Mouse (Mus musculus): Measurements from ENCODE around the gene Vmn1r215.
"Not testable (repeated sequence)": the region's sequence is repeated elsewhere in the genome, so short reads cannot be mapped to it uniquely, and the experiment has no call there.

The Vmn1r215 gene

DNA sequence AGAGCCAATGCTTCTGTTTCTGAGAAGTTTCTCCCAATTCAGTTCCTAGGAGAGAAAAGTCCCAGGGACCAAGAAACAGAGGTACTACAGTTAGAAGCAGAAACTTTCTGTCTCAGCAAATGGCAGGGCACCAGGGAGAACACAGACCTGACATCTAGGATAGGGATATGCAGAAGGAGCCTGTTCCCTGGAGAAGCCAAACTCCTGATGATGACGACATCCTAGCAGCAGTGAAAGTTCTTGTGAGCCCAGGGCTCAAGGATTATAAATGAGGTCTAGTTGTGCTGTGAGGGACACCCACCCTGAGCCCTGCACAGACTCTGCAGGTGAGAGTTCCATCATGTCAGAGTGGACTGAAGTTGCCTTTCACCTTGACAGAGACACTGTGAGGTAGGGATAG, at the start of gene Vmn1r215:
Gene Vmn1r215, plus strand, starts transcription at position 301 of the 400 bp plus-strand sequence.
- DNase-seq (ENCODE audit: low read depth), result no peak

DNA sequence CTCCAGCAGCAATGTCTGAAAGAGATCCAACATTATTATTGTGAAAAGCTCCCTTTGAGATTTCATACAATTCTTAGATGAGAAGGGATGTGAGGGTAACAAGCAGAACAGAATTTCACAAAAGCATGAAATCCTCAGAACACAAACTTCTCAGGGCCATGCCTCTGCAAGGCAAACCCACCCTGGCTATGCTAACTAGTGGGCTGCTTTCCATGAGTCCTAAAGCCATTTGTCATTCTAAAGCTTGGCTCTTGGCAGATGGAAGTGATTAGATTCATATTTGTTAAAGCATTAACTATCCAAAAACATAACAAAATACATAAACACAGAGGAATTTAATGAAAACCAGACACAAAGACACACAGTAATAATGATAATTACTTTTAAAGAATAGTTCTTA, 49.7 kb upstream of the Vmn1r215 start:
- DNase-seq (ENCODE audit: low read depth), result no peak

DNA sequence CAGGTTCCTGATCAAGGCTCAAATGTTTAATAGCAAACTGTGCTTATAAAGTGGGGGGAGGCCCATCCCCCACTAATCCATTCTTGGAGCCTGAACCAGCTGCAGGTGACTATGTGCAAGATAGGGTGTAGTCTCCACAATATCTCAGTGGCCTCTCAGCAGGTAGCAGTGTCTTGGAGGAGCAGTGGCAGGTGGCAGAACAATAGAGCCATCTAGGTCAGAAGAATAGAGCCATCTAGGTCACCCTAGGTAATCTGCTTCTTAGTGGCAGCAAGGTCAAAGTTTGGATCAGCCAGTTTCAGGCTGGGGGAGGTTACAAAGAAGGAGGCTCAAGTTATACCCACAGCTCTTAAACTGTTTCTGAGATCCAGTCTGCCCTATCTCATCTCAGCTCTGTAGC, 43.0 kb upstream of the Vmn1r215 start:
- no peak for DNase-seq (ENCODE audit: low read depth)

DNA sequence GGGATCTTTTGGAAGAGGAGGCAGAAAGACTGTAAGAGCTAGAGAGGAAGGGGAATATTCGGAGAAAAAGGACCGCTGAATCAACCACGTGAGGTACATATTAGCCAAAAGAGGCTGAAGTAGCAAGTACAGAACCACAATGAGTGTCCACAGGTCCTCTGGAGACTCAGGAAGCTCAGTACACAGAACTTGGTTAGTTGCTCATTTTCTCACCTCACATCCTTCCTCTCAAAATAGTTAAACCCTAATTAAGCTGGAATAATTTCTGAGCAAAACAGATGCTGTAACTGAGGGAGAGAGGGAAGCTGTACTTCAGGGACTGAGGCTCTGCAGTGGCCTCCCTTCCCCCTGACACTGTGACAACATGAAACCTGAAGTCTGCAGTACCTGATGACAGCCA, 37.7 kb upstream of the Vmn1r215 start, which contains the start of gene Vmn1r214:
Gene Vmn1r214, plus strand, starts transcription at position 301 of the 400 bp plus-strand sequence.
- DNase-seq (ENCODE audit: low read depth), result no peak

DNA sequence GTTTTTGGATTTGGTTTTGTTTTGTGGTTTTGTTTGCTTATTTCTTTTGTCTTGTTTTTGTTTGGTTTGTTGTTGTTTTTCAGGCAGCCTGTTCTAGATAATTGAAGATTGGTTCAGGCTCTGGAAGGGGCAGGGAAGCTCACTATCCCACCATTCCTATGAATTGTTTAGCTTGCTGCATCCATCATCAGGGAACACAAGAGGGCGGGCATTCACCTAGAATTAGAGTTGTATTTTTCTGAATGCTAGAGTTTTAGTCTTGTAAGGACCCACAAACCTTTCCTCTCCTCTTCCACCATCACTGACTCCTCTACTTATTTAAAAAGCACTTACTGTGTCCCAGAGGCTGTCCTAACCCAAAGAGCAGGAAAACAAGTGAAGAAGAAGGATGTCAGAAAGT, 10.0 kb upstream of the Vmn1r215 start:
- DNase-seq (ENCODE audit: low read depth), result no peak

DNA sequence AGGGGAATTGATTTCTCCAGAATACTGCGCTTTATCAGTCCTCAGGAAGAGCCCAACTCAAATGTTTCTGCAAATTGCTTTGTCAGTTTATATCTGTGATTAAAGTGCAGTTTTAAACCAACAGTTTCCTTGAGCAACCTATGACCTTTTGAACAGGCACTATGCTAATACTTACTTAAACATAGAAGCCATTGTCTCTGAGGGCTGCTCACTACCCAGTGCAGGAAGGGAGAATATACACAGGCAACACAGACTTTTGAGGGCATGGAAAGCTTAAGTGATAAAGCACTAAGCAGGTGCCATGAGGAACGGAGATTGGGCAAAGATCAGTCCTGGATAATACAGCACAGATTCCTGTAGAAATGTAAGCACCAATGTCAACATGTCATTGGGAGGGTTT, 1.5 kb downstream of the Vmn1r215 start:
- DNase-seq (ENCODE audit: low read depth), result no peak

- no peak for DNase-seq (ENCODE audit: low read depth)
Observed at GRCm38 (mm10) chr13:23094386-23094785, 26.6 kb downstream of the Vmn1r215 start.

GRCm38 (mm10) chr13:23118126-23118525, 50.3 kb downstream of the Vmn1r215 start, which contains the start of gene Vmn1r217:
Gene Vmn1r217, minus strand, starts transcription at chr13:23118226.
- not testable (repeated sequence) for DNase-seq (ENCODE audit: low read depth)

DNA sequence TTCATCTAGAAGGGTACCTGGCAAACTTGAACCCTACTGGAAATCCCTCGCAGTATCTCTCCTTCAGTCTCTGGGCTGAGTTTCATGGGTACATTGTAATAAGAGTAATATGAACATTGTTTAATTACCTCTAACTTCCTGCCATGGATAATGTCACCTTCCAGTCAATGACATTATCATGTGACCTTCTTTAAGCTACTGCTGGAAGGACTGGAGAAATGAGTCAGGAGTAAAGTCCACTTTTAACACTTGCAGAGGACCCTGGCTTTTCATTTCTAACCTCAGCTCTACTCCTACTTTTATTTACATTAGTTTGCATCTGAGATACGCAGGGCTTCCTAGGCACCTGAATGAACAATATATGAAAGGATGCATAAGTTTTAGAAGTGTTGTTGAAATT, 52.8 kb downstream of the Vmn1r215 start:
- DNase-seq (ENCODE audit: low read depth), result no peak

All from NIH3T3 (cell line).